Mouse (Mus musculus): ENCODE results near the gene Gab3. TPM values are rescaled to one million over a fixed set of nuclear protein-coding genes. Genes with fewer than 3 reads are reported as not detected.
"Not testable (repeated sequence)": the region's sequence is repeated elsewhere in the genome, so short reads cannot be mapped to it uniquely, and the experiment has no call there.

Gab3 gene
- polyA plus RNA-seq, 1 experiment from 2014 or later, result 1.4 TPM

- Histone ChIP-seq H3K4me3 (no peak overlapping the region), H3K27ac (no peak overlapping the region), H3K4me2 (replicated peaks) (no peak overlapping the region), H3K9ac (no peak overlapping the region), H3K27me3 (replicated peaks) (no peaks in the 10 kb centered on the region), H3K4me1 (no peaks in the 10 kb centered on the region), H3K36me3 (no peaks in the 10 kb centered on the region), H3K9me3 (no peaks in the 10 kb centered on the region)
- 26% methylated on average over 1 of the region's 1 CpGs for WGBS
- ATAC-seq (ENCODE audit: low FRiP score, low read depth), result no peak
Observed at GRCm38 (mm10) chrX:75085654-75086053, 396 bp upstream of the Gab3 start.

- no peaks in the 10 kb centered on the region for H3K36me3 ChIP-seq
- peak overlapping the region; percentile 38 for H3K4me3 ChIP-seq
- WGBS, result 26% methylated on average over 26 of the region's 26 CpGs
- no peaks in the 10 kb centered on the region for H3K9me3 ChIP-seq
- no peak overlapping the region for H3K27ac ChIP-seq
- no peaks in the 10 kb centered on the region for H3K27me3 ChIP-seq (replicated peaks)
- H3K4me2 ChIP-seq (replicated peaks), result peak overlapping the region; percentile 57
- H3K9ac ChIP-seq, result peak overlapping the region; percentile 26; the same call in 1 of the 2 replicates
- H3K4me1 ChIP-seq, result no peaks in the 10 kb centered on the region
- ATAC-seq (ENCODE audit: low FRiP score, low read depth), result peak; percentile 89
Observed at GRCm38 (mm10) chrX:75083982-75084773, 1.1 kb downstream of the Gab3 start.

DNA sequence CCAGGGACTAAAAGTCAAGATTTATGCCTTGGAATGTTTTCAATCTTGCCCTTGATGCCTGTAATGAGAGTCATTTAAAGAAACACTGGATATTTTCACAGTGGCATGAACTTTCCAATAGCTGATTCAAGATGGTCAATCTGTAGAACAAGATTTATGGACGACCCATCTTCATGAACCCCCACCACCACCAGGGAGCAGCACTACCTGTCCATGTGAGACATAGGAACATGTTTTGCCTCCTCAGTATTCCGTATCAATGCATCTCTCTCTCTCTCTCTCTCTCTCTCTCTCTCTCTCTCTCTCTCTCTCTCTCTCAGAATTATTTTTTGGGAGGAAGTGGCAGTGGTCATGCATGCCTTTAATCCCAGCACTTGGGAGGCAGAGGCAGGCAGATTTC, 2.9 kb downstream of the Gab3 start:
- Histone ChIP-seq H3K27ac (no peak overlapping the region), H3K9ac (no peak overlapping the region), H3K27me3 (replicated peaks) (no peaks in the 10 kb centered on the region), H3K36me3 (no peaks in the 10 kb centered on the region), H3K4me1 (no peaks in the 10 kb centered on the region), H3K9me3 (no peaks in the 10 kb centered on the region), H3K4me3 (no peak overlapping the region), H3K4me2 (replicated peaks) (no peak overlapping the region)
- WGBS, result 60% methylated on average over 2 of the region's 2 CpGs
- no peak for ATAC-seq (ENCODE audit: low FRiP score, low read depth)

DNA sequence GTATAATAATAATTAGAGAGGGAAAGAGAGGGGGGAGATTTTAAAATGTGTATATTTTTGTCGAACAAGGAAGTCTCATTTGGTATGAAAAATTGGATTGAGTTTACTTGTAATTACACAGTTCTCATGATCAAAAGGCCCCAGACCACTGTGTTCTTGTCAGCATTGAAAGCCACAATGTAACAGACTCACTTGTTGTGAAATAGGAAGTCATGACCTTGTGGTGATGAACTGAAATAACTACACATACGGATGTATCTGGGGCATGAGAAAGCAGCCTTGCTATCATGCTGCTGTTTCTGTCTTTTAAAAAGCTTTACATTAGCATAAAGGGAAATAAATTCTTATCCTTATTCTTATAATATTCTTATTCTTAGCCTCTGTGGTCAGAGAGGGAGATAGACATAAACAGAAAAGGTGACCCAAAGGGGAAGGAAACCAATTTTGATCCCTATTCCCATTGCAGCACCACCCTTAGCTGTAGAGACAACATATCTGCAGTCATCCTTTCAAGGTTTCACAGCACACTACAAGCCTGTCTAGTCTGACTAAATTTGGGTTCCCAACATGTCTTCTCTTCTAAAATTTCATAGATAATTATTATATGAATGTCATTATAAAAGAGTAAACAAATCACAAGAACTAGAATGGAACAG, 29.0 kb downstream of the Gab3 start:
- Histone ChIP-seq H3K27me3 (replicated peaks) (no peaks in the 10 kb centered on the region), H3K4me2 (replicated peaks) (no peak overlapping the region), H3K9me3 (no peaks in the 10 kb centered on the region), H3K27ac (no peak overlapping the region), H3K9ac (no peak overlapping the region), H3K4me1 (no peaks in the 10 kb centered on the region), H3K36me3 (no peaks in the 10 kb centered on the region), H3K4me3 (no peak overlapping the region)
- WGBS, result 90% methylated on average over 2 of the region's 2 CpGs
- no peak for ATAC-seq (ENCODE audit: low FRiP score, low read depth)

GRCm38 (mm10) chrX:75046921-75047635, 38.2 kb downstream of the Gab3 start:
- ATAC-seq (ENCODE audit: low FRiP score, low read depth), result no peak
- H3K9me3 ChIP-seq, result no peaks in the 10 kb centered on the region
- H3K4me3 ChIP-seq, result no peak overlapping the region
- no peaks in the 10 kb centered on the region for H3K4me1 ChIP-seq
- WGBS, result 65% methylated on average over 3 of the region's 3 CpGs
- no peak overlapping the region for H3K4me2 ChIP-seq (replicated peaks)
- H3K9ac ChIP-seq, result no peak overlapping the region
- no peaks in the 10 kb centered on the region for H3K36me3 ChIP-seq
- H3K27me3 ChIP-seq (replicated peaks), result no peaks in the 10 kb centered on the region
- H3K27ac ChIP-seq, result no peak overlapping the region

- no peak overlapping the region for H3K27ac ChIP-seq
- H3K4me2 ChIP-seq (replicated peaks), result no peak overlapping the region
- H3K4me1 ChIP-seq, result no peaks in the 10 kb centered on the region
- H3K27me3 ChIP-seq (replicated peaks), result no peaks in the 10 kb centered on the region
- no peak overlapping the region for H3K4me3 ChIP-seq
- H3K9me3 ChIP-seq, result no peaks in the 10 kb centered on the region
- H3K36me3 ChIP-seq, result no peaks in the 10 kb centered on the region
- WGBS, result 82% methylated on average over 1 of the region's 1 CpGs
- ATAC-seq (ENCODE audit: low FRiP score, low read depth), result no peak
- H3K9ac ChIP-seq, result no peak overlapping the region
Observed at GRCm38 (mm10) chrX:75045931-75046330, 39.3 kb downstream of the Gab3 start.

DNA sequence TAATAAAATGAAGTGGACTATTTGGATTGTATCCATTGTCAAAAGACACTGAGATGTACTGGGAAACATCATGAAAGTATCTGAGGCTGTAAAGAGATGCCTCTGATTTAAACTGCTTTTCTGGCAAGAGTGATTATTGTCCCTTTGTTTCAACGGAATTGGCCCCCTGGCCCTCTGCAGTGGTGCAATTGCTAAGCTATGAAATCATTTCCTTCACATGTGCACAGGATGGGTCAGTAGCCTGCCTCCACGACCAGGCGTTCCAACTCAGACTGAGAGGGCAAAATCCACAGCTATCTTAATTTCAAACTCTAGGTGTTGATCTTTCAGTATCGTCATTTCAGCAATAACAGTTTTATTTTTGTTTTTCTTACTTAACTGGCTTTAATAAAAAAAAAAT, 40.7 kb downstream of the Gab3 start:
- whole genome bisulfite sequencing, result 63% methylated on average over 4 of the region's 4 CpGs
- Histone ChIP-seq H3K36me3 (no peaks in the 10 kb centered on the region), H3K27ac (no peak overlapping the region), H3K9me3 (no peaks in the 10 kb centered on the region), H3K4me3 (no peak overlapping the region), H3K4me2 (replicated peaks) (no peak overlapping the region), H3K9ac (no peak overlapping the region), H3K27me3 (replicated peaks) (no peaks in the 10 kb centered on the region), H3K4me1 (no peaks in the 10 kb centered on the region)
- ATAC-seq (ENCODE audit: low FRiP score, low read depth), result no peak

DNA sequence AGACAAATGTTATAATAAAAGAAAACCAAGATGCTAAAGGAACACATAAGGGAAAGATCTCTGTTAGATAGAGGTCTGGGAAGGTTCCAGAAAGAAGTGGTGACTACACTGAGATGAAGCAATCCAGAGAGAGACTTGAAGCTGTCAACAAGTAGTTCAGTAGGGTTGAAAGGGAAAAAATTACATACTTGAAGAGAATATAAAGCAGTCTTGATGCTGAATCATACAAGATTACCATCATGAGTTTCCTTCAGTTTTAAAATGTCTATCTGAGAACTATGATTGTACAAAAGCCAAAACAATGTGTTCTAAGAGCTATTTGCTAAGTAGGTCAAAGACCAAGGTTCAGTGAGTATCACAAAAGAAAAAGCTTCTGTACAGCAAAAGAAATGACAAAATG, 48.6 kb downstream of the Gab3 start:
- ATAC-seq (ENCODE audit: low FRiP score, low read depth), result no peak
- Histone ChIP-seq H3K9me3 (no peaks in the 10 kb centered on the region), H3K27ac (no peak overlapping the region), H3K9ac (no peak overlapping the region), H3K4me2 (replicated peaks) (no peak overlapping the region), H3K4me3 (no peak overlapping the region), H3K4me1 (no peaks in the 10 kb centered on the region), H3K27me3 (replicated peaks) (no peaks in the 10 kb centered on the region), H3K36me3 (no peaks in the 10 kb centered on the region)

GRCm38 (mm10) chrX:75035162-75035561, 50.1 kb downstream of the Gab3 start:
- Histone ChIP-seq H3K27me3 (replicated peaks) (no peaks in the 10 kb centered on the region), H3K4me1 (no peaks in the 10 kb centered on the region), H3K4me2 (replicated peaks) (no peak overlapping the region), H3K27ac (no peak overlapping the region), H3K9ac (no peak overlapping the region), H3K4me3 (no peak overlapping the region), H3K9me3 (no peaks in the 10 kb centered on the region), H3K36me3 (no peaks in the 10 kb centered on the region)
- 80% methylated on average over 2 of the region's 2 CpGs for WGBS
- no peak for ATAC-seq (ENCODE audit: low FRiP score, low read depth)

DNA sequence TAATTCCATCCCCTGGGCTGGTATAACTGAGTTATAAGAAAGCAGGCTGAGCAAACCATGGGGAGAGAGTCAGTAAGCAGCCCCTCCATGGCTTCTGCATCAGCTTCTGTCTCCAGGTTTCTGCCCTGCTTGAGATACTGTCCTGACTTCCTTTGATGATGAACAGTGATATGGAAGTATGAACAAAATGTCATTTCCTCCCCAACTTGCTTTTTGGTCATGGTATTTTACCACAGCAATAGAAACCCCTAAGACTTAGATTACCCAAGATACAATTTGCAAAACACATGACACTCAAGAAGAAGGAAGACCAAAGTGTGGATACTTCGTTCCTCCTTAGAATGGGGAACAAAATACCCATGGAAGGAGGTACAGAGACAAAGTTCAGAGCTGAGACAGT, 51.2 kb downstream of the Gab3 start:
- not testable (repeated sequence) for H3K4me2 ChIP-seq (replicated peaks); H3K9me3 ChIP-seq; H3K4me1 ChIP-seq; H3K9ac ChIP-seq; H3K27me3 ChIP-seq (replicated peaks); H3K27ac ChIP-seq; ATAC-seq (ENCODE audit: low FRiP score, low read depth); H3K4me3 ChIP-seq; H3K36me3 ChIP-seq
- WGBS, result 69% methylated on average over 1 of the region's 1 CpGs

- Histone ChIP-seq H3K9me3 (no peaks in the 10 kb centered on the region), H3K9ac (no peak overlapping the region), H3K4me2 (replicated peaks) (no peak overlapping the region), H3K27me3 (replicated peaks) (no peaks in the 10 kb centered on the region), H3K36me3 (no peaks in the 10 kb centered on the region), H3K4me3 (no peak overlapping the region), H3K4me1 (no peaks in the 10 kb centered on the region), H3K27ac (no peak overlapping the region)
- ATAC-seq (ENCODE audit: low FRiP score, low read depth), result no peak
- 73% methylated on average over 5 of the region's 5 CpGs for WGBS
Observed at GRCm38 (mm10) chrX:74983734-74984133, 101.5 kb downstream of the Gab3 start.

DNA sequence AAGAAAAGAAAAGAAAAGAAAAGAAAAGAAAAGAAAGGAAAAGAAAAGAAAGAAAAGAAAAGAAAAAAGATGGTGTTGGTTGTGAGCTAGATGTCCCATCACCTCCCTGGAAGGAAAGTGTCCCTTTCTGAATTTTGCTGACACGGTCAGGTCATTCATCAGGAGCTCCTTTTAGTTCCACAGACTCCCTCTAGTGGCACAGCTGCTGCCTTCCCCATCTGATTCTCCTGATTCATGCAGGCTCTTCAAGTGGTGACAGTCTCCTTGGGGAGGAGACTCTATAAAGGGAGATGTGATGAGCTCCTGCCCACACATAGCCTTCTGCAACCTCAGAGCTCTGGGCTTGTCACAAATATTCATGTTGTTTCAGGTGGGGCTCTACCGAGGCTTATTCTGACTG, 122.4 kb downstream of the Gab3 start:
- not testable (repeated sequence) for ATAC-seq (ENCODE audit: low FRiP score, low read depth); H3K27ac ChIP-seq; H3K4me3 ChIP-seq; H3K36me3 ChIP-seq; H3K4me1 ChIP-seq; H3K27me3 ChIP-seq (replicated peaks); H3K4me2 ChIP-seq (replicated peaks); H3K9me3 ChIP-seq; H3K9ac ChIP-seq
- 45% methylated on average over 1 of the region's 2 CpGs for WGBS

Data from neural tube, embryonic 12.5 days (tissue).